Mouse (Mus musculus) forebrain, embryonic 12.5 days (tissue): ENCODE results near the gene Strn. TPM values are rescaled to one million over a fixed set of nuclear protein-coding genes. Genes with fewer than 3 reads are reported as not detected.

Experiments
- ATAC-seq: fragments of 200-750 bp; cut with Nextera tagmentation; 2 replicates; pipeline ENCODE4 v1.8.0; 2017; ENCODE audit warnings: moderate TSS enrichment; ENCODE audit not compliant: low FRiP score
- H3K27ac ChIP-seq: fragments of 300-500 bp; sonication (generic); 2 replicates; pipeline ENCODE4 v1.5.1; 2016; ENCODE audit warnings: mild to moderate bottlenecking
- H3K27me3 ChIP-seq: fragments of 300-500 bp; sonication (generic); 2 replicates; pipeline ENCODE4 v1.6.1; 2016; ENCODE audit warnings: mild to moderate bottlenecking
- H3K36me3 ChIP-seq: fragments of 300-500 bp; sonication (generic); replicated peaks from 2 replicates; pipeline ENCODE4 v1.6.1; 2016; ENCODE audit warnings: mild to moderate bottlenecking
- H3K4me1 ChIP-seq: fragments of 300-500 bp; sonication (generic); 2 replicates; pipeline ENCODE4 v1.6.1; 2016
- H3K4me2 ChIP-seq: fragments of 300-500 bp; sonication (generic); 2 replicates; pipeline ENCODE4 v1.6.1; 2016; ENCODE audit warnings: mild to moderate bottlenecking, moderate library complexity
- H3K4me3 ChIP-seq: fragments of 300-500 bp; sonication (generic); replicated peaks from 2 replicates; pipeline ENCODE4 v1.5.1; 2016; ENCODE audit warnings: mild to moderate bottlenecking
- H3K9ac ChIP-seq: fragments of 300-500 bp; sonication (generic); 2 replicates; pipeline ENCODE4 v1.6.1; 2016; ENCODE audit warnings: mild to moderate bottlenecking
- H3K9me3 ChIP-seq: fragments of 300-500 bp; sonication (generic); 2 replicates; pipeline ENCODE4 v1.6.1; 2016
- WGBS: fragments of 180-500 bp; shearing (Covaris S2); methylation state at CpG from one replicate; pipeline ENCODE4 v1.1.7; 2016; 5-methylcytosine and 5-hydroxymethylcytosine counted together
- polyA plus RNA-seq: library from polyadenylated mRNA; unstranded; fragments of >200 nt; fragmentation: Nextera tagmentation; extraction: Ambion mirVana; gene quantifications from 2 replicates; pipeline ENCODE4 v1.2.1, GENCODE M21; 2016

Strn gene
- polyA plus RNA-seq, 1 experiment from 2014 or later: 7.5 TPM

GRCm38 (mm10) chr17:78608716-78609115 is 128.3 kb downstream of the Strn start:
- ATAC-seq: no peak
- 87% methylated on average over 8 of the region's 8 CpGs for WGBS
- Histone ChIP-seq H3K4me3 (no peak overlapping the region), H3K27ac (no peak overlapping the region), H3K27me3 (no peaks in the 10 kb centered on the region), H3K9ac (no peak overlapping the region), H3K9me3 (no peaks in the 10 kb centered on the region), H3K36me3 (no peaks in the 10 kb centered on the region), H3K4me1 (no peaks in the 10 kb centered on the region), H3K4me2 (no peak overlapping the region)

- H3K4me1 ChIP-seq: no peaks in the 10 kb centered on the region
- H3K9me3 ChIP-seq: no peaks in the 10 kb centered on the region
- H3K27me3 ChIP-seq: no peaks in the 10 kb centered on the region
- H3K4me2 ChIP-seq: no peak overlapping the region
- H3K36me3 ChIP-seq: no peaks in the 10 kb centered on the region
- H3K27ac ChIP-seq: no peak overlapping the region
- no peak for ATAC-seq
- no peak overlapping the region for H3K4me3 ChIP-seq
- WGBS: 81% methylated on average over 16 of the region's 16 CpGs
- no peak overlapping the region for H3K9ac ChIP-seq
These were observed 128.8 kb downstream of the Strn start for GRCm38 (mm10) chr17:78608135-78608670.

- Histone ChIP-seq H3K9ac (no peak overlapping the region), H3K4me3 (no peak overlapping the region), H3K36me3 (no peaks in the 10 kb centered on the region), H3K27me3 (no peaks in the 10 kb centered on the region), H3K27ac (no peak overlapping the region), H3K4me1 (peaks cover 5% of the 10 kb centered on the region; the same call in 1 of the 2 replicates), H3K9me3 (no peaks in the 10 kb centered on the region), H3K4me2 (no peak overlapping the region)
- WGBS: 68% methylated on average over 6 of the region's 6 CpGs
- no peak for ATAC-seq
These were observed 132.6 kb downstream of the Strn start for GRCm38 (mm10) chr17:78604431-78604830.

GRCm38 (mm10) chr17:78603872-78604271 is 133.1 kb downstream of the Strn start:
- 42% methylated on average over 8 of the region's 8 CpGs for WGBS

GRCm38 (mm10) chr17:78602316-78602715 is 134.7 kb downstream of the Strn start:
- H3K36me3 ChIP-seq: no peaks in the 10 kb centered on the region
- no peaks in the 10 kb centered on the region for H3K27me3 ChIP-seq
- H3K9ac ChIP-seq: no peak overlapping the region
- no peak overlapping the region for H3K4me2 ChIP-seq
- no peak overlapping the region for H3K4me3 ChIP-seq
- no peak overlapping the region for H3K27ac ChIP-seq
- peaks cover 5% of the 10 kb centered on the region; the same call in 1 of the 2 replicates for H3K4me1 ChIP-seq
- no peak for ATAC-seq
- WGBS: 92% methylated on average over 14 of the region's 14 CpGs
- H3K9me3 ChIP-seq: no peaks in the 10 kb centered on the region

More at GRCm38 (mm10) chr17:78603872-78604271, 133.1 kb downstream of the Strn start:
- no peak overlapping the region for H3K27ac ChIP-seq
- no peaks in the 10 kb centered on the region for H3K36me3 ChIP-seq
- no peak overlapping the region for H3K4me2 ChIP-seq
- H3K4me3 ChIP-seq: no peak overlapping the region
- H3K27me3 ChIP-seq: no peaks in the 10 kb centered on the region
- H3K9ac ChIP-seq: no peak overlapping the region
- ATAC-seq: peak; percentile 47; the same call in 1 of the 2 replicates
- H3K4me1 ChIP-seq: peaks cover 5% of the 10 kb centered on the region; the same call in 1 of the 2 replicates
- H3K9me3 ChIP-seq: no peaks in the 10 kb centered on the region

- Histone ChIP-seq H3K9me3 (no peaks in the 10 kb centered on the region), H3K27me3 (no peaks in the 10 kb centered on the region)
- WGBS: 89% methylated on average over 12 of the region's 12 CpGs
These were observed 135.4 kb downstream of the Strn start for GRCm38 (mm10) chr17:78601601-78602000.

GRCm38 (mm10) chr17:78601042-78601441 is 136.0 kb downstream of the Strn start:
- no peak overlapping the region for H3K27ac ChIP-seq
- no peak overlapping the region for H3K4me2 ChIP-seq
- H3K4me3 ChIP-seq: no peak overlapping the region
- H3K36me3 ChIP-seq: peaks cover under 1% of the 10 kb centered on the region; the same call in 1 of the 2 replicates
- ATAC-seq: no peak
- H3K9me3 ChIP-seq: no peaks in the 10 kb centered on the region
- H3K9ac ChIP-seq: no peak overlapping the region
- no peaks in the 10 kb centered on the region for H3K27me3 ChIP-seq
- 76% methylated on average over 6 of the region's 6 CpGs for WGBS
- H3K4me1 ChIP-seq: peaks cover 5% of the 10 kb centered on the region; the same call in 1 of the 2 replicates

More at GRCm38 (mm10) chr17:78601601-78602000, 135.4 kb downstream of the Strn start:
- ATAC-seq: no peak
- Histone ChIP-seq H3K9ac (no peak overlapping the region), H3K4me1 (peaks cover 5% of the 10 kb centered on the region; the same call in 1 of the 2 replicates), H3K4me3 (no peak overlapping the region), H3K4me2 (no peak overlapping the region), H3K27ac (no peak overlapping the region), H3K36me3 (no peaks in the 10 kb centered on the region)

Other genes with a start within 250 kb of the Strn start
- 11.6 TPM in 2 replicates for gene Vit, start 229.1 kb downstream of the Strn start, polyA plus RNA-seq
- 20.6 TPM in 2 replicates for gene Heatr5b, start 98.2 kb upstream of the Strn start, polyA plus RNA-seq
- 51.3 and 53.4 TPM in 2 replicates for gene Gpatch11, start 98.4 kb upstream of the Strn start, polyA plus RNA-seq
- 6.5 and 7.4 TPM in 2 replicates for gene Eif2ak2, start 145.4 kb upstream of the Strn start, polyA plus RNA-seq
- 0.18 TPM in 1 of 2 replicates, not detected in the other for gene Sult6b1, start 169.8 kb upstream of the Strn start, polyA plus RNA-seq
- gene Cebpzos, start 179.3 kb upstream of the Strn start, polyA plus RNA-seq: 109 and 112 TPM in 2 replicates
- gene Cebpz, start 199.9 kb upstream of the Strn start, polyA plus RNA-seq: 69.2 and 76.0 TPM in 2 replicates
- 46.3 and 55.6 TPM in 2 replicates for gene Ndufaf7, start 199.9 kb upstream of the Strn start, polyA plus RNA-seq